Comparison of ENCODE assay signal across 13 mouse cellular contexts in genomic region chr12:24811906-24812305, GRCm38 (mm10).
"Had no signal": no experiment of that assay in that cellular context is flagged by ENCODE, and none has a peak within 500 bp of the region (broad histone marks: within the 10 kb centered on the region; RNA-seq: fewer than 3 reads in every experiment).

No protein-coding gene starts in this region.

- H3K27me3 ChIP-seq: liver, embryonic 15.5 days; midbrain, embryonic 13.5 days; neural tube, embryonic 12.5 days had no signal

- H3K27ac ChIP-seq: left cerebral cortex, adult 2 months; limb, embryonic 10.5 days; liver, embryonic 15.5 days; midbrain, embryonic 13.5 days; neural tube, embryonic 12.5 days had no signal

- H3K4me3 ChIP-seq: left cerebral cortex, adult 2 months; limb, embryonic 10.5 days; liver, embryonic 15.5 days; midbrain, embryonic 13.5 days; neural tube, embryonic 12.5 days had no signal

- H3K4me1 ChIP-seq: limb, embryonic 10.5 days; midbrain, embryonic 13.5 days; neural tube, embryonic 12.5 days had no signal

- H3K36me3 ChIP-seq: limb, embryonic 10.5 days; liver, embryonic 15.5 days; neural tube, embryonic 12.5 days had no signal

- H3K4me2 ChIP-seq: liver, embryonic 11.5 days; liver, embryonic 15.5 days; midbrain, embryonic 13.5 days; neural tube, embryonic 12.5 days had no signal

- DNase-seq: kidney, adult 18-20 months; kidney, postnatal 10 days; lung, adult 2 months; lung, postnatal 36 days; right cerebral cortex, postnatal 14 days; thymus, adult 2 months; thymus, postnatal 25 days had no signal
